Mouse (Mus musculus): Measurements from ENCODE around the gene Lsamp. TPM values are rescaled to one million over a fixed set of nuclear protein-coding genes. Genes with fewer than 3 reads are reported as not detected.
A peak's percentile ranks its signal among the peaks of the same experiment; 100 is the strongest.

Gene Lsamp
- polyA plus RNA-seq, 1 experiment from 2014 or later: 0.20 TPM

DNA sequence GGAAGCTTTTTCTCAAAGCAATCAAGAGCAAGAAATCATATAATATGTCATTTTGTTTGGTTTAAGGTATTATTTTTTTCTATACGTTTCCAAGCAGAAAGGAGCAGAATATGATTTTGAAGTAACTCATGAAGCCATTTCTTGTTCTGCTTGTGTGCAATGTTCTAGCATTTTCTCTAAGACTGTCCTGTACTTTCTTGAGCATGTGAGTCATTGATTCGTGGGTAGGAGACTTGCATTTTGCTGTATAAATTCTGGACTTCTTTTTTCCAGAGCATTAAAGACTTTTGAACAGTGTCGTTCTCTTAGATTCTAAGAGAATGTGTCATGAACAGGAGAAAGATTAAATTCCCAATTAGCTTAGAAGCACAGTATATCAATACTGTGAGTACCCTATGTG is 1118.6 kb downstream of the Lsamp start:
- WGBS: 67% methylated on average over 3 of the region's 3 CpGs
- TF ChIP-seq CTCF (IDR thresholded peaks at IDR 0.05) (no peak), EP300 (IDR thresholded peaks at IDR 0.05) (no peak)

GRCm38 (mm10) chr16:41124361-41124760 is 1140.2 kb downstream of the Lsamp start:
- DNase-seq (ENCODE audit: low spot score): no peak
- no peak overlapping the region for H3K4me2 ChIP-seq (replicated peaks; ENCODE audit: low read depth, low read length)
- no peaks in the 10 kb centered on the region for H3K9me3 ChIP-seq (ENCODE audit: low read length)
- H3K4me1 ChIP-seq (ENCODE audit: insufficient read depth, low read depth, low read length): no peaks in the 10 kb centered on the region
- no peaks in the 10 kb centered on the region for H3K36me3 ChIP-seq (ENCODE audit: insufficient read depth, low read length)
- WGBS: 73% methylated on average over 2 of the region's 2 CpGs
- no peak overlapping the region for H3K27ac ChIP-seq (ENCODE audit: low read length)
- TF ChIP-seq CTCF (IDR thresholded peaks at IDR 0.05) (no peak), EP300 (IDR thresholded peaks at IDR 0.05) (no peak)
- no peak for ATAC-seq
- H3K4me3 ChIP-seq (ENCODE audit: low read depth, low read length): no peak overlapping the region
- H3K27me3 ChIP-seq (replicated peaks; ENCODE audit: insufficient read depth, low read length): no peaks in the 10 kb centered on the region
- H3K9ac ChIP-seq (replicated peaks; ENCODE audit: low read depth): no peak overlapping the region

More for the DNA sequence above, 1118.6 kb downstream of the Lsamp start:
- DNase-seq (ENCODE audit: low spot score): no peak
- Histone ChIP-seq H3K9ac (replicated peaks; ENCODE audit: low read depth) (no peak overlapping the region), H3K4me3 (ENCODE audit: low read depth, low read length) (no peak overlapping the region), H3K27ac (ENCODE audit: low read length) (no peak overlapping the region), H3K36me3 (ENCODE audit: insufficient read depth, low read length) (no peaks in the 10 kb centered on the region), H3K27me3 (replicated peaks; ENCODE audit: insufficient read depth, low read length) (no peaks in the 10 kb centered on the region), H3K4me2 (replicated peaks; ENCODE audit: low read depth, low read length) (no peak overlapping the region), H3K4me1 (ENCODE audit: insufficient read depth, low read depth, low read length) (no peaks in the 10 kb centered on the region), H3K9me3 (ENCODE audit: low read length) (no peaks in the 10 kb centered on the region)
- no peak for ATAC-seq

GRCm38 (mm10) chr16:41125051-41125450 is 1140.9 kb downstream of the Lsamp start:
- no peak for TF ChIP-seq CTCF (IDR thresholded peaks at IDR 0.05)
- no peak for TF ChIP-seq EP300 (IDR thresholded peaks at IDR 0.05)
- H3K9me3 ChIP-seq (ENCODE audit: low read length): no peaks in the 10 kb centered on the region
- no peak overlapping the region for H3K9ac ChIP-seq (replicated peaks; ENCODE audit: low read depth)
- no peak overlapping the region for H3K4me3 ChIP-seq (ENCODE audit: low read depth, low read length)
- H3K36me3 ChIP-seq (ENCODE audit: insufficient read depth, low read length): no peaks in the 10 kb centered on the region
- WGBS: 83% methylated on average over 2 of the region's 2 CpGs
- no peak overlapping the region for H3K4me2 ChIP-seq (replicated peaks; ENCODE audit: low read depth, low read length)
- H3K27me3 ChIP-seq (replicated peaks; ENCODE audit: insufficient read depth, low read length): no peaks in the 10 kb centered on the region
- ATAC-seq (no peak), DNase-seq (ENCODE audit: low spot score) (no peak)
- no peak overlapping the region for H3K27ac ChIP-seq (ENCODE audit: low read length)
- no peaks in the 10 kb centered on the region for H3K4me1 ChIP-seq (ENCODE audit: insufficient read depth, low read depth, low read length)

GRCm38 (mm10) chr16:41131053-41131452 is 1146.9 kb downstream of the Lsamp start:
- DNase-seq (ENCODE audit: low spot score) (no peak), ATAC-seq (no peak)
- no peaks in the 10 kb centered on the region for H3K36me3 ChIP-seq (ENCODE audit: insufficient read depth, low read length)
- no peak overlapping the region for H3K9ac ChIP-seq (replicated peaks; ENCODE audit: low read depth)
- no peaks in the 10 kb centered on the region for H3K4me1 ChIP-seq (ENCODE audit: insufficient read depth, low read depth, low read length)
- TF ChIP-seq EP300 (IDR thresholded peaks at IDR 0.05) (no peak), CTCF (IDR thresholded peaks at IDR 0.05) (peak; percentile 15; the same call in 1 of the 2 replicates)
- no peaks in the 10 kb centered on the region for H3K27me3 ChIP-seq (replicated peaks; ENCODE audit: insufficient read depth, low read length)
- no peak overlapping the region for H3K4me2 ChIP-seq (replicated peaks; ENCODE audit: low read depth, low read length)
- WGBS: 67% methylated on average over 4 of the region's 4 CpGs
- H3K27ac ChIP-seq (ENCODE audit: low read length): no peak overlapping the region
- no peak overlapping the region for H3K4me3 ChIP-seq (ENCODE audit: low read depth, low read length)
- H3K9me3 ChIP-seq (ENCODE audit: low read length): no peaks in the 10 kb centered on the region

GRCm38 (mm10) chr16:41172839-41173238 is 1188.7 kb downstream of the Lsamp start:
- ATAC-seq: no peak
- no peaks in the 10 kb centered on the region for H3K36me3 ChIP-seq (ENCODE audit: insufficient read depth, low read length)
- H3K4me2 ChIP-seq (replicated peaks; ENCODE audit: low read depth, low read length): no peak overlapping the region
- H3K4me1 ChIP-seq (ENCODE audit: insufficient read depth, low read depth, low read length): no peaks in the 10 kb centered on the region
- H3K27me3 ChIP-seq (replicated peaks; ENCODE audit: insufficient read depth, low read length): no peaks in the 10 kb centered on the region
- H3K9me3 ChIP-seq (ENCODE audit: low read length): no peaks in the 10 kb centered on the region
- TF ChIP-seq CTCF (IDR thresholded peaks at IDR 0.05): no peak
- TF ChIP-seq EP300 (IDR thresholded peaks at IDR 0.05): no peak
- H3K4me3 ChIP-seq (ENCODE audit: low read depth, low read length): no peak overlapping the region
- no peak overlapping the region for H3K9ac ChIP-seq (replicated peaks; ENCODE audit: low read depth)
- H3K27ac ChIP-seq (ENCODE audit: low read length): no peak overlapping the region
- WGBS: 84% methylated on average over 1 of the region's 1 CpGs
- DNase-seq (ENCODE audit: low spot score): no peak

- no peaks in the 10 kb centered on the region for H3K9me3 ChIP-seq (ENCODE audit: low read length)
Measured at GRCm38 (mm10) chr16:41179557-41179956, 1195.4 kb downstream of the Lsamp start.

DNA sequence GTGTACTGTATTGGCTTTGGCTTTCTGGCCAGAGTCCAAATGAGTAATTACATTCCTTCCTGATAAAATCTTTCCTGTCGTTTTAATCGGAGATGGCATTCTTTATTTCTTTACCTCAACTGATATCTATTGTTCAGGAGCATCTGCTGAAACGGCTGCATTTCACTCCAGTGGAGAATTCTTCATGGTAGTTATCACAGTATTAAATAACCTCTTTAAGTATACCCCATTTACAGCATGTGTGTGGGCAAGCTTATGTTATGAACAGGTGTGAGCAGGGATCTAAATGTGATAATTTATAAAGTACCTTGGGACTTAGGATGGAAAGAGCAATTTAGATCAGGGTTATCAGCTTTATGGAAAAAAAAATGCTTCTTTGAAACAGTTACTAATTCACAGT is 1196.7 kb downstream of the Lsamp start:
- Histone ChIP-seq H3K4me2 (replicated peaks; ENCODE audit: low read depth, low read length) (no peak overlapping the region), H3K36me3 (ENCODE audit: insufficient read depth, low read length) (no peaks in the 10 kb centered on the region), H3K27me3 (replicated peaks; ENCODE audit: insufficient read depth, low read length) (no peaks in the 10 kb centered on the region), H3K4me3 (ENCODE audit: low read depth, low read length) (no peak overlapping the region), H3K9me3 (ENCODE audit: low read length) (no peaks in the 10 kb centered on the region), H3K4me1 (ENCODE audit: insufficient read depth, low read depth, low read length) (no peaks in the 10 kb centered on the region), H3K9ac (replicated peaks; ENCODE audit: low read depth) (no peak overlapping the region), H3K27ac (ENCODE audit: low read length) (no peak overlapping the region)
- TF ChIP-seq CTCF (IDR thresholded peaks at IDR 0.05) (no peak), EP300 (IDR thresholded peaks at IDR 0.05) (no peak)
- DNase-seq (ENCODE audit: low spot score) (no peak), ATAC-seq (no peak)
- 38% methylated on average over 3 of the region's 3 CpGs for WGBS

More at GRCm38 (mm10) chr16:41179557-41179956, 1195.4 kb downstream of the Lsamp start:
- H3K27ac ChIP-seq (ENCODE audit: low read length): no peak overlapping the region
- H3K36me3 ChIP-seq (ENCODE audit: insufficient read depth, low read length): no peaks in the 10 kb centered on the region
- H3K4me1 ChIP-seq (ENCODE audit: insufficient read depth, low read depth, low read length): no peaks in the 10 kb centered on the region
- WGBS: 33% methylated on average over 3 of the region's 3 CpGs
- H3K9ac ChIP-seq (replicated peaks; ENCODE audit: low read depth): no peak overlapping the region
- no peak overlapping the region for H3K4me3 ChIP-seq (ENCODE audit: low read depth, low read length)
- no peaks in the 10 kb centered on the region for H3K27me3 ChIP-seq (replicated peaks; ENCODE audit: insufficient read depth, low read length)
- ATAC-seq (no peak), DNase-seq (ENCODE audit: low spot score) (no peak)
- no peak overlapping the region for H3K4me2 ChIP-seq (replicated peaks; ENCODE audit: low read depth, low read length)
- TF ChIP-seq EP300 (IDR thresholded peaks at IDR 0.05): no peak
- no peak for TF ChIP-seq CTCF (IDR thresholded peaks at IDR 0.05)
